Mouse (Mus musculus): ENCODE data around the gene Gosr2. TPM values are rescaled to one million over a fixed set of nuclear protein-coding genes. Genes with fewer than 3 reads are reported as not detected.

Gosr2 gene
- polyA plus RNA-seq, 1 experiment from 2014 or later, result 76.3 TPM

GRCm38 (mm10) chr11:103698226-103698625 lies 528 bp upstream of the Gosr2 start:
- H3K4me2 ChIP-seq (ENCODE audit: low read depth, low read length), result peak overlapping the region; percentile 50
- no peaks in the 10 kb centered on the region for H3K36me3 ChIP-seq (ENCODE audit: control insufficient read depth, insufficient read depth, low read length)
- peak overlapping the region; percentile 90 for H3K4me3 ChIP-seq (ENCODE audit: low read depth, low read length)
- no peaks in the 10 kb centered on the region for H3K27me3 ChIP-seq (ENCODE audit: control insufficient read depth, insufficient read depth, low read length)
- H3K4me1 ChIP-seq (ENCODE audit: control insufficient read depth, insufficient read depth, low read length), result 0 out of 2 replicates have a peak, but pooled peaks cover 3% of the 10 kb centered on the region
- 83% methylated on average over 2 of the region's 2 CpGs for WGBS
- no peaks in the 10 kb centered on the region for H3K9me3 ChIP-seq (ENCODE audit: control insufficient read depth, low read length)
- peak overlapping the region; percentile 97 for H3K9ac ChIP-seq (replicated peaks; ENCODE audit: low read depth, low read length)
- peak overlapping the region; percentile 99 for H3K27ac ChIP-seq (ENCODE audit: low read depth, low read length)
- no peak for ATAC-seq (ENCODE audit: low read depth)

GRCm38 (mm10) chr11:103696851-103697564 lies 690 bp downstream of the Gosr2 start:
- 1% methylated on average over 18 of the region's 18 CpGs for WGBS
- ATAC-seq (ENCODE audit: low read depth), result peak; percentile 75

GRCm38 (mm10) chr11:103693241-103693640 lies 4.5 kb downstream of the Gosr2 start:
- no peak overlapping the region for H3K27ac ChIP-seq (ENCODE audit: low read depth, low read length)
- no peaks in the 10 kb centered on the region for H3K9me3 ChIP-seq (ENCODE audit: control insufficient read depth, low read length)
- H3K4me1 ChIP-seq (ENCODE audit: control insufficient read depth, insufficient read depth, low read length), result 0 out of 2 replicates have a peak, but pooled peaks cover 3% of the 10 kb centered on the region
- H3K4me3 ChIP-seq (ENCODE audit: low read depth, low read length), result no peak overlapping the region
- no peak overlapping the region for H3K9ac ChIP-seq (replicated peaks; ENCODE audit: low read depth, low read length)
- WGBS, result 28% methylated on average over 1 of the region's 1 CpGs
- ATAC-seq (ENCODE audit: low read depth), result no peak
- H3K36me3 ChIP-seq (ENCODE audit: control insufficient read depth, insufficient read depth, low read length), result no peaks in the 10 kb centered on the region
- H3K27me3 ChIP-seq (ENCODE audit: control insufficient read depth, insufficient read depth, low read length), result no peaks in the 10 kb centered on the region
- H3K4me2 ChIP-seq (ENCODE audit: low read depth, low read length), result no peak overlapping the region

More at GRCm38 (mm10) chr11:103696851-103697564, 690 bp downstream of the Gosr2 start:
- Histone ChIP-seq H3K9ac (replicated peaks; ENCODE audit: low read depth, low read length) (peak overlapping the region; percentile 97), H3K4me1 (ENCODE audit: control insufficient read depth, insufficient read depth, low read length) (0 out of 2 replicates have a peak, but pooled peaks cover 3% of the 10 kb centered on the region), H3K9me3 (ENCODE audit: control insufficient read depth, low read length) (no peaks in the 10 kb centered on the region), H3K27ac (ENCODE audit: low read depth, low read length) (peak overlapping the region; percentile 99), H3K4me2 (ENCODE audit: low read depth, low read length) (peak overlapping the region; percentile 50), H3K36me3 (ENCODE audit: control insufficient read depth, insufficient read depth, low read length) (no peaks in the 10 kb centered on the region), H3K27me3 (ENCODE audit: control insufficient read depth, insufficient read depth, low read length) (no peaks in the 10 kb centered on the region), H3K4me3 (ENCODE audit: low read depth, low read length) (peak overlapping the region; percentile 90)

- Histone ChIP-seq H3K27me3 (ENCODE audit: control insufficient read depth, insufficient read depth, low read length) (no peaks in the 10 kb centered on the region), H3K4me1 (ENCODE audit: control insufficient read depth, insufficient read depth, low read length) (no peaks in the 10 kb centered on the region), H3K4me2 (ENCODE audit: low read depth, low read length) (no peak overlapping the region), H3K9me3 (ENCODE audit: control insufficient read depth, low read length) (no peaks in the 10 kb centered on the region), H3K36me3 (ENCODE audit: control insufficient read depth, insufficient read depth, low read length) (peaks cover 14% of the 10 kb centered on the region), H3K9ac (replicated peaks; ENCODE audit: low read depth, low read length) (no peak overlapping the region), H3K4me3 (ENCODE audit: low read depth, low read length) (no peak overlapping the region), H3K27ac (ENCODE audit: low read depth, low read length) (no peak overlapping the region)
- WGBS, result 100% methylated on average over 1 of the region's 1 CpGs
- ATAC-seq (ENCODE audit: low read depth), result no peak
Observed at GRCm38 (mm10) chr11:103691036-103691435, 6.7 kb downstream of the Gosr2 start.

- Histone ChIP-seq H3K4me1 (ENCODE audit: control insufficient read depth, insufficient read depth, low read length) (no peaks in the 10 kb centered on the region), H3K27ac (ENCODE audit: low read depth, low read length) (no peak overlapping the region), H3K27me3 (ENCODE audit: control insufficient read depth, insufficient read depth, low read length) (no peaks in the 10 kb centered on the region), H3K36me3 (ENCODE audit: control insufficient read depth, insufficient read depth, low read length) (peaks cover 30% of the 10 kb centered on the region), H3K4me3 (ENCODE audit: low read depth, low read length) (no peak overlapping the region), H3K9ac (replicated peaks; ENCODE audit: low read depth, low read length) (no peak overlapping the region; the same call in 1 of the 2 replicates), H3K4me2 (ENCODE audit: low read depth, low read length) (no peak overlapping the region), H3K9me3 (ENCODE audit: control insufficient read depth, low read length) (no peaks in the 10 kb centered on the region)
- ATAC-seq (ENCODE audit: low read depth), result no peak
- WGBS, result 30% methylated on average over 3 of the region's 3 CpGs
Observed at GRCm38 (mm10) chr11:103688980-103689378, 8.7 kb downstream of the Gosr2 start.

GRCm38 (mm10) chr11:103688271-103688979 lies 9.3 kb downstream of the Gosr2 start:
- Histone ChIP-seq H3K4me1 (ENCODE audit: control insufficient read depth, insufficient read depth, low read length) (no peaks in the 10 kb centered on the region), H3K4me3 (ENCODE audit: low read depth, low read length) (no peak overlapping the region), H3K27ac (ENCODE audit: low read depth, low read length) (no peak overlapping the region), H3K9me3 (ENCODE audit: control insufficient read depth, low read length) (no peaks in the 10 kb centered on the region), H3K27me3 (ENCODE audit: control insufficient read depth, insufficient read depth, low read length) (no peaks in the 10 kb centered on the region), H3K4me2 (ENCODE audit: low read depth, low read length) (no peak overlapping the region), H3K36me3 (ENCODE audit: control insufficient read depth, insufficient read depth, low read length) (peaks cover 33% of the 10 kb centered on the region), H3K9ac (replicated peaks; ENCODE audit: low read depth, low read length) (no peak overlapping the region)
- WGBS, result 71% methylated on average over 6 of the region's 6 CpGs
- ATAC-seq (ENCODE audit: low read depth), result no peak

- Histone ChIP-seq H3K4me3 (ENCODE audit: low read depth, low read length) (no peak overlapping the region), H3K27ac (ENCODE audit: low read depth, low read length) (no peak overlapping the region), H3K9me3 (ENCODE audit: control insufficient read depth, low read length) (no peaks in the 10 kb centered on the region), H3K4me1 (ENCODE audit: control insufficient read depth, insufficient read depth, low read length) (no peaks in the 10 kb centered on the region), H3K27me3 (ENCODE audit: control insufficient read depth, insufficient read depth, low read length) (no peaks in the 10 kb centered on the region), H3K4me2 (ENCODE audit: low read depth, low read length) (no peak overlapping the region), H3K9ac (replicated peaks; ENCODE audit: low read depth, low read length) (no peak overlapping the region), H3K36me3 (ENCODE audit: control insufficient read depth, insufficient read depth, low read length) (peaks cover 50% of the 10 kb centered on the region)
- ATAC-seq (ENCODE audit: low read depth), result no peak
- 93% methylated on average over 6 of the region's 6 CpGs for WGBS
Observed at GRCm38 (mm10) chr11:103686706-103687105, 11.0 kb downstream of the Gosr2 start.

GRCm38 (mm10) chr11:103685261-103685736 lies 12.4 kb downstream of the Gosr2 start:
- Histone ChIP-seq H3K27ac (ENCODE audit: low read depth, low read length) (no peak overlapping the region), H3K27me3 (ENCODE audit: control insufficient read depth, insufficient read depth, low read length) (no peaks in the 10 kb centered on the region), H3K4me1 (ENCODE audit: control insufficient read depth, insufficient read depth, low read length) (no peaks in the 10 kb centered on the region), H3K36me3 (ENCODE audit: control insufficient read depth, insufficient read depth, low read length) (peaks cover 61% of the 10 kb centered on the region), H3K9me3 (ENCODE audit: control insufficient read depth, low read length) (no peaks in the 10 kb centered on the region), H3K4me2 (ENCODE audit: low read depth, low read length) (no peak overlapping the region), H3K4me3 (ENCODE audit: low read depth, low read length) (no peak overlapping the region), H3K9ac (replicated peaks; ENCODE audit: low read depth, low read length) (no peak overlapping the region)
- no peak for ATAC-seq (ENCODE audit: low read depth)
- WGBS, result 90% methylated on average over 7 of the region's 7 CpGs

Data from neural tube, embryonic 14.5 days (tissue).